Mouse (Mus musculus): ENCODE data around the gene Sspn.

GRCm38 (mm10) chr6:145958070-145958469 is 26.6 kb downstream of the Sspn start:
- TF ChIP-seq CTCF (IDR thresholded peaks at IDR 0.05; ENCODE audit: control insufficient read depth, insufficient read depth, insufficient read length) = no peak
- TF ChIP-seq USF1 (IDR thresholded peaks at IDR 0.05; ENCODE audit: low read depth) = no peak
- no peak for TF ChIP-seq MYOG (IDR thresholded peaks at IDR 0.05; ENCODE audit: control insufficient read depth, extremely low read depth, insufficient read length)
- no peak for TF ChIP-seq MYOD1 (IDR thresholded peaks at IDR 0.05; ENCODE audit: control insufficient read depth, insufficient read length, low read depth)
- no peak for TF ChIP-seq CEBPB (IDR thresholded peaks at IDR 0.05; ENCODE audit: low read depth)
- TF ChIP-seq MAX (IDR thresholded peaks at IDR 0.05) = no peak

Data from C2C12 (cell line).